ENCODE assay signal across 9 mouse cellular contexts in the genomic region with DNA sequence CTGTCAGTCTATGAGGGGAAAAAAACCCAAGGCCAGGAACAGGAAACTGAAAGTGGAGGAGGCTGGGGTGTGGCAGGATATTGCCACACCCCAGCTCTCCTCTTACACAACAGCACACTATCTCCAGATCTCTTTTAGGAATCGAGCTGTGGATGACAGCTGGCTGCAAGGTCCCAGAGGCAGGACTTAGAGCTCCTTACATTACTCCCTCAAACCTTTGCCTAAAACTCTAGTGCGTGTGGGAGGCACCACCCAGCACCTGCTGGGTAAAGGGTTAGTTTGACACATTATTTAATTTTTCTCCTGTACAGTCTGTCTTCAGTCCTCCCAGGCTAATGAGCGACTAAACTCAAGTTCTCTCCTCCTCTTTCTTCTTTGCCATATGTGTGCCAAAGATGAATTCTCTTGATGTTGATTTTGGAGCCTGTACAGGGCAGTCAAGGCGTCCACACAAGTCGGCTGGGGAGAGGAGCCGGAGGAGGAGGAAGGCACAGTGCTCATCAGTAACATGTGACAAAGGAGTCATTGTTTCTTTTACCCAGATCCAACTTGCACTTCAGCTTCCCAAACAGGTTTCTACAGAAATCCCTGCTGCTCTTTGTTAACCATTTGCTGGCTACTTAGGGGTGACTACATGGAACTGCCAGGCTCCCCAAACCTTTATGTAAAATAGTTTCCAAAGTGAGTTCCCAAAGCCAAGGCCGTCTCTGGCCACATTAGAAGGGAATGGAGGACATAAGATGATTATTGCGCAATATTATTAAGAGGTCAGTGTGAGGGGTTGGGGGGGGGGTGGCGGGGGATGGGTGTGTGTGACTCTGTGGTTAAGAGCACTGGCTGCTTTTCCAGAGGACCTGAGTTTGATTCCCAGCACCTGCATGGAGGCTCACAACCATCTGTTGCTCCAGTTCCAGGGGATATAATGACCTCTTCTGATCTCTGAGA. TPM values are rescaled to one million over a fixed set of nuclear protein-coding genes. Genes with fewer than 3 reads are reported as not detected.
DNase-seq lines count a peak whose midpoint lies in the region; ATAC-seq and TF ChIP-seq lines count a peak whose summit lies in the region.
"Had no signal": no experiment of that assay in that cellular context is flagged by ENCODE, and none has a peak within 500 bp of the region (broad histone marks: within the 10 kb centered on the region; RNA-seq: fewer than 3 reads in every experiment).

No protein-coding gene starts in this region.

- no peak overlapping the region for H3K4me3 ChIP-seq in intestine, embryonic 16.5 days (ENCODE audit: low read length)
- no peak overlapping the region for H3K4me3 ChIP-seq in lung, postnatal 0 days (ENCODE audit: low read depth, low read length)
- H3K4me3 ChIP-seq in forebrain, postnatal 0 days (ENCODE audit: low read depth, low read length) = no peak overlapping the region

- no peak overlapping the region for H3K9ac ChIP-seq in intestine, embryonic 16.5 days (ENCODE audit: low read depth, low read length)
- H3K9ac ChIP-seq in lung, postnatal 0 days (replicated peaks; ENCODE audit: low read depth) = 0 out of 2 replicates have a peak overlapping the region, but pooled peaks have one; percentile 9
- no peak overlapping the region for H3K9ac ChIP-seq in forebrain, postnatal 0 days

- peak; percentile 88 for TF ChIP-seq EP300 in lung, postnatal 0 days (IDR thresholded peaks at IDR 0.05)

- H3K9me3 ChIP-seq in intestine, embryonic 16.5 days (ENCODE audit: control insufficient read depth, low read length) = no peaks in the 10 kb centered on the region
- H3K9me3 ChIP-seq in lung, postnatal 0 days (ENCODE audit: low read length) = no peaks in the 10 kb centered on the region
- no peaks in the 10 kb centered on the region for H3K9me3 ChIP-seq in forebrain, postnatal 0 days (ENCODE audit: low read length)

- peak; percentile 64; the same call in 1 of the 2 replicates for ATAC-seq in intestine, embryonic 16.5 days
- peak; percentile 70 for ATAC-seq in lung, postnatal 0 days
- ATAC-seq in forebrain, postnatal 0 days = no peak

- H3K36me3 ChIP-seq in intestine, embryonic 16.5 days (ENCODE audit: control insufficient read depth, insufficient read depth, low read length) = no peaks in the 10 kb centered on the region
- H3K36me3 ChIP-seq in lung, postnatal 0 days (ENCODE audit: insufficient read depth, low read length) = no peaks in the 10 kb centered on the region
- no peaks in the 10 kb centered on the region for H3K36me3 ChIP-seq in forebrain, postnatal 0 days (ENCODE audit: insufficient read depth)

- H3K4me1 ChIP-seq in intestine, embryonic 16.5 days (ENCODE audit: control insufficient read depth, insufficient read depth, low read length) = peaks cover 9% of the 10 kb centered on the region
- H3K4me1 ChIP-seq in lung, postnatal 0 days (ENCODE audit: insufficient read depth, low read depth, low read length) = peaks cover 6% of the 10 kb centered on the region; the same call in 1 of the 2 replicates
- H3K4me1 ChIP-seq in forebrain, postnatal 0 days (ENCODE audit: insufficient read depth) = no peaks in the 10 kb centered on the region

- no peak overlapping the region; the same call in 1 of the 2 replicates for H3K4me2 ChIP-seq in intestine, embryonic 16.5 days (ENCODE audit: low read depth, low read length)
- H3K4me2 ChIP-seq in lung, postnatal 0 days (replicated peaks; ENCODE audit: low read depth, low read length) = no peak overlapping the region
- no peak overlapping the region for H3K4me2 ChIP-seq in forebrain, postnatal 0 days (ENCODE audit: low read depth)

- WGBS in intestine, embryonic 16.5 days = 52% methylated on average over 9 of the region's 9 CpGs
- 34% methylated on average over 9 of the region's 9 CpGs for WGBS in lung, postnatal 0 days
- 58% methylated on average over 9 of the region's 9 CpGs for WGBS in forebrain, postnatal 0 days

- H3K27me3 ChIP-seq in intestine, embryonic 16.5 days (replicated peaks; ENCODE audit: control insufficient read depth, insufficient read depth, low read length) = no peaks in the 10 kb centered on the region
- no peaks in the 10 kb centered on the region for H3K27me3 ChIP-seq in lung, postnatal 0 days (replicated peaks; ENCODE audit: insufficient read depth, low read length)
- no peaks in the 10 kb centered on the region for H3K27me3 ChIP-seq in forebrain, postnatal 0 days (ENCODE audit: insufficient read depth, low read length)

- peak; percentile 46 for DNase-seq in right cerebral cortex, adult 18-20 months
- no peak for DNase-seq in right cerebral cortex, postnatal 10 days (ENCODE audit: low spot score in 2 of 2)
- peak; percentile 69 for DNase-seq in brain, adult 2 months (ENCODE audit: low read depth, low spot score)
- DNase-seq in lung, postnatal 0 days (ENCODE audit: low spot score) = peak; percentile 89
- no peak for DNase-seq in forebrain, postnatal 0 days
- no peak for DNase-seq in right cerebral cortex, postnatal 14 days
- no peak for DNase-seq in right cerebral cortex, postnatal 36 days (ENCODE audit: low spot score in 2 of 2)

- peak overlapping the region; percentile 33 for H3K27ac ChIP-seq in intestine, embryonic 16.5 days (ENCODE audit: low read length)
- H3K27ac ChIP-seq in lung, postnatal 0 days (ENCODE audit: low read length) = peak overlapping the region; percentile 76
- no peak overlapping the region for H3K27ac ChIP-seq in forebrain, postnatal 0 days (ENCODE audit: low read depth, low read length)

- no peak for TF ChIP-seq CTCF in lung, postnatal 0 days (IDR thresholded peaks at IDR 0.05)
- no peak for TF ChIP-seq CTCF in forebrain, postnatal 0 days (IDR thresholded peaks at IDR 0.05; ENCODE audit: low read depth)

RNA-seq across cellular contexts. Expression of a gene that starts 3.6 kb away (rescaled TPM):
- 1.8 TPM in 2 replicates for polyA plus RNA-seq in intestine, embryonic 16.5 days (2015; fragmentation: Nextera tagmentation; extraction: Ambion mirVana)
- 2.7 and 3.7 TPM in 2 replicates for polyA plus RNA-seq in lung, postnatal 0 days (2015; fragmentation: Nextera tagmentation; extraction: Ambion mirVana)
- total RNA-seq in forebrain, postnatal 0 days (2014; rRNA removed) = 0.33 and 1.0 TPM in 2 replicates
- 1.6 and 4.7 TPM in 2 replicates for polyA plus RNA-seq in forebrain, postnatal 0 days (2015; fragmentation: Nextera tagmentation; extraction: Ambion mirVana)

RNA-seq across cellular contexts. Expression of a gene that starts 8.7 kb away (rescaled TPM):
- polyA plus RNA-seq in intestine, embryonic 16.5 days (2015; fragmentation: Nextera tagmentation; extraction: Ambion mirVana) = 17.7 and 19.4 TPM in 2 replicates
- 50.4 and 53.1 TPM in 2 replicates for polyA plus RNA-seq in lung, postnatal 0 days (2015; fragmentation: Nextera tagmentation; extraction: Ambion mirVana)
- total RNA-seq in forebrain, postnatal 0 days (2014; rRNA removed) = 9.0 and 10.2 TPM in 2 replicates
- polyA plus RNA-seq in forebrain, postnatal 0 days (2015; fragmentation: Nextera tagmentation; extraction: Ambion mirVana) = 6.4 and 6.9 TPM in 2 replicates

RNA-seq across cellular contexts. Expression of a gene that starts 18.6 kb away (rescaled TPM):
- 16.0 and 16.1 TPM in 2 replicates for polyA plus RNA-seq in intestine, embryonic 16.5 days (2015; fragmentation: Nextera tagmentation; extraction: Ambion mirVana)
- polyA plus RNA-seq in lung, postnatal 0 days (2015; fragmentation: Nextera tagmentation; extraction: Ambion mirVana) = 23.9 and 24.4 TPM in 2 replicates
- total RNA-seq in forebrain, postnatal 0 days (2014; rRNA removed) = 10.3 and 13.1 TPM in 2 replicates
- polyA plus RNA-seq in forebrain, postnatal 0 days (2015; fragmentation: Nextera tagmentation; extraction: Ambion mirVana) = 6.2 and 6.5 TPM in 2 replicates

RNA-seq across cellular contexts. Expression of a gene that starts 18.8 kb away (rescaled TPM):
- 0.86 and 1.2 TPM in 2 replicates for polyA plus RNA-seq in intestine, embryonic 16.5 days (2015; fragmentation: Nextera tagmentation; extraction: Ambion mirVana)
- polyA plus RNA-seq in lung, postnatal 0 days (2015; fragmentation: Nextera tagmentation; extraction: Ambion mirVana) = not detected in 2 replicates
- 0.31 TPM in 1 of 2 replicates, not detected in the other for total RNA-seq in forebrain, postnatal 0 days (2014; rRNA removed)
- polyA plus RNA-seq in forebrain, postnatal 0 days (2015; fragmentation: Nextera tagmentation; extraction: Ambion mirVana) = not detected in 2 replicates
- total RNA-seq: neutrophil, adult 5-6 weeks had no signal

RNA-seq across cellular contexts. Expression of a gene that starts 34.2 kb away (rescaled TPM):
- polyA plus RNA-seq in intestine, embryonic 16.5 days (2015; fragmentation: Nextera tagmentation; extraction: Ambion mirVana) = 7.2 and 11.9 TPM in 2 replicates
- not detected in 2 replicates for polyA plus RNA-seq in lung, postnatal 0 days (2015; fragmentation: Nextera tagmentation; extraction: Ambion mirVana)
- total RNA-seq in forebrain, postnatal 0 days (2014; rRNA removed) = 0.15 TPM in 1 of 2 replicates, not detected in the other
- polyA plus RNA-seq in forebrain, postnatal 0 days (2015; fragmentation: Nextera tagmentation; extraction: Ambion mirVana) = not detected in 2 replicates
- total RNA-seq: neutrophil, adult 5-6 weeks had no signal

Comparison
In these comparisons a context has a peak if more than half of its experiments do, and no peak if none do; other contexts are left out.
1. DNase-seq: peak in right cerebral cortex, adult 18-20 months (single experiment), brain, adult 2 months (single experiment) and lung, postnatal 0 days (single experiment); none in right cerebral cortex, postnatal 10 days (0 of 2), forebrain, postnatal 0 days (single experiment), right cerebral cortex, postnatal 14 days (single experiment) and right cerebral cortex, postnatal 36 days (0 of 2).